Mouse (Mus musculus) myocyte (in vitro differentiated cells): ENCODE results near the gene Zscan2.

ENCODE experiments used
- CEBPB ChIP-seq: IDR thresholded peaks from 2 replicates; pipeline ENCODE4 v1.6.1; 2011; ENCODE audit warnings: mild to moderate bottlenecking, moderate library complexity; ENCODE audit not compliant: poor library complexity, insufficient read depth, severe bottlenecking
- POLR2A ChIP-seq: IDR thresholded peaks from one replicate; pipeline ENCODE4 v1.6.1; 2011; ENCODE audit warnings: low read depth, mild to moderate bottlenecking, control low read depth, moderate library complexity; ENCODE audit not compliant: insufficient read length

- TF ChIP-seq POLR2A: no peak
- no peak for TF ChIP-seq CEBPB
Observed at GRCm38 (mm10) chr7:80823267-80823666, 37.5 kb upstream of the Zscan2 start.
